Mouse (Mus musculus) small intestine, adult 2 months (tissue): ENCODE data around the gene Gfra1. TPM values are rescaled to one million over a fixed set of nuclear protein-coding genes. Genes with fewer than 3 reads are reported as not detected.

Source experiments
- H3K27ac ChIP-seq: fragments of 200-500 bp; 2 replicates; pipeline ENCODE4 v1.5.1; 2012; ENCODE audit warnings: low read depth, low read length, control low read depth, inconsistent platforms; ENCODE audit not compliant: insufficient read depth
- H3K27me3 ChIP-seq: fragments of 200-500 bp; 2 replicates; pipeline ENCODE4 v1.6.1; 2012; ENCODE audit warnings: mild to moderate bottlenecking, moderate library complexity, low read length, inconsistent platforms; ENCODE audit not compliant: control insufficient read depth, insufficient read depth
- H3K36me3 ChIP-seq: fragments of 200-500 bp; 2 replicates; pipeline ENCODE4 v1.6.1; 2012; ENCODE audit warnings: mild to moderate bottlenecking, low read length, control low read depth, inconsistent platforms; ENCODE audit not compliant: control insufficient read depth, insufficient read depth
- H3K4me1 ChIP-seq: fragments of 200-500 bp; 2 replicates; pipeline ENCODE4 v1.6.1; 2012; ENCODE audit warnings: low read length, inconsistent platforms, mixed read lengths; ENCODE audit not compliant: control insufficient read depth, insufficient read depth, insufficient read length
- H3K4me3 ChIP-seq: fragments of 200-500 bp; 2 replicates; pipeline ENCODE4 v1.5.1; 2012; ENCODE audit warnings: low read depth, mild to moderate bottlenecking, control low read depth, inconsistent platforms, low read length, moderate library complexity
- CTCF ChIP-seq: fragments of 200-500 bp; IDR thresholded peaks from 2 replicates; pipeline ENCODE4 v1.5.1; 2012; ENCODE audit warnings: low read depth, mild to moderate bottlenecking, control low read depth, inconsistent platforms, low read length, moderate library complexity, mixed read lengths; ENCODE audit not compliant: insufficient replicate concordance, insufficient read length; ENCODE audit errors: extremely low read depth
- POLR2A ChIP-seq: fragments of 200-500 bp; IDR thresholded peaks from 2 replicates; pipeline ENCODE4 v1.6.1; 2012; ENCODE audit warnings: low read depth, mild to moderate bottlenecking, control low read depth, inconsistent platforms, low read length, moderate library complexity
- WGBS: fragments of 180-500 bp; shearing (Covaris S2); methylation state at CpG from one replicate; pipeline ENCODE4 v1.1.7; 2018; 5-methylcytosine and 5-hydroxymethylcytosine counted together
- polyA plus RNA-seq: library from polyadenylated mRNA; depleted of rRNA; stranded (reverse); fragments of >200 nt; gene quantifications from 2 replicates; pipeline ENCODE4 v1.2.3, GENCODE M21; 2012

Gfra1 gene
- polyA plus RNA-seq, 1 experiment, result 0.58 TPM

- Histone ChIP-seq H3K4me1 (no peaks in the 10 kb centered on the region), H3K36me3 (no peaks in the 10 kb centered on the region), H3K27ac (no peak overlapping the region), H3K4me3 (no peak overlapping the region), H3K27me3 (no peaks in the 10 kb centered on the region)
- TF ChIP-seq CTCF (no peak), POLR2A (no peak)
- WGBS, result 39% methylated on average over 2 of the region's 2 CpGs
Measured at GRCm38 (mm10) chr19:58368513-58368912, 87.2 kb downstream of the Gfra1 start.

DNA sequence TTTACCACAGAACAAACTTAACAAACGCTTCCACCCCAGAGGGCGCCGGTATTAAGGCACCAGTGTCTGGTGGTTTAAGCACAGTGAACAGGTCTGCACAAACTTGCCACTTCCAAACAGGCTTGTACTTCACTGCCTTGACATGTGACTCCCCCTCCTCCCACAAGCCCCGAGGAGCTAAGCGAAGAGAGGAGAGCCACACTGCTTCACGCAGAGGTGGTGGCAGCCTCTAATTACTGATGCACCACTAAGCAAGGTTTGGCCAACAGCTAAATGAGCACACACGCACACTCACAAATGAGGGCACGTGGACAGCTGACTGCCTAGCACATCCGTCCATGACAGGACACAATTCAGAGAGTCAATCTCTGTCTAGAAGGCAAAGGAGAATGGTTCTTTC lies 91.0 kb downstream of the Gfra1 start:
- Histone ChIP-seq H3K27me3 (no peaks in the 10 kb centered on the region), H3K4me1 (no peaks in the 10 kb centered on the region), H3K36me3 (no peaks in the 10 kb centered on the region), H3K4me3 (no peak overlapping the region), H3K27ac (no peak overlapping the region)
- 72% methylated on average over 9 of the region's 9 CpGs for WGBS
- TF ChIP-seq CTCF, result no peak
- TF ChIP-seq POLR2A, result no peak

DNA sequence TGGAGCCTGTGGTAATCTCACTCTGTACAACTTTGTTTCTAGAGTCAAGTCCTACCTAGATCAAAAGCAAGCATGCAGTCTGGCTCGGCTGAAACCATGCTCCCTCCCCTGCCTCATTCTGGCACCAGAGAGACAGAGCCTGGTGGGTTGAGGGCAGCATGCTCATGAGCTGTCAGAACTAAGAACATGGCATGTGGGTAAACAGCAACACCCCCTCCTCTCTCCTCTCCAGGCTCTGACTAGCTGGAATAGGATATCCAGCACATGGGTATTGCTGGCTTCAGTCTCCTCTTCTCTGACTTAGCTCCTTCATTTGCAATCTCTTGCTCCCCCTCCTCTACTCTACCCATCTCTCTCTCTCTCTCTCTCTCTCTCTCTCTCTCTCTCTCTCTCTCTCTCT lies 94.7 kb downstream of the Gfra1 start:
- no peaks in the 10 kb centered on the region for H3K36me3 ChIP-seq
- 73% methylated on average over 1 of the region's 1 CpGs for WGBS
- TF ChIP-seq CTCF (no peak), POLR2A (no peak)
- no peaks in the 10 kb centered on the region for H3K4me1 ChIP-seq
- no peak overlapping the region for H3K27ac ChIP-seq
- H3K27me3 ChIP-seq, result no peaks in the 10 kb centered on the region
- H3K4me3 ChIP-seq, result no peak overlapping the region

- no peak overlapping the region for H3K27ac ChIP-seq
- no peak for TF ChIP-seq POLR2A
- TF ChIP-seq CTCF, result no peak
- no peaks in the 10 kb centered on the region for H3K36me3 ChIP-seq
- 78% methylated on average over 13 of the region's 13 CpGs for WGBS
- H3K27me3 ChIP-seq, result no peaks in the 10 kb centered on the region
- no peaks in the 10 kb centered on the region for H3K4me1 ChIP-seq
- H3K4me3 ChIP-seq, result no peak overlapping the region
Measured at GRCm38 (mm10) chr19:58358063-58358462, 97.6 kb downstream of the Gfra1 start.

GRCm38 (mm10) chr19:58353953-58354352 lies 101.8 kb downstream of the Gfra1 start:
- H3K4me1 ChIP-seq, result no peaks in the 10 kb centered on the region
- no peaks in the 10 kb centered on the region for H3K27me3 ChIP-seq
- TF ChIP-seq CTCF, result no peak
- TF ChIP-seq POLR2A, result no peak
- no peaks in the 10 kb centered on the region for H3K36me3 ChIP-seq
- H3K4me3 ChIP-seq, result no peak overlapping the region
- WGBS, result 35% methylated on average over 2 of the region's 2 CpGs
- H3K27ac ChIP-seq, result no peak overlapping the region

DNA sequence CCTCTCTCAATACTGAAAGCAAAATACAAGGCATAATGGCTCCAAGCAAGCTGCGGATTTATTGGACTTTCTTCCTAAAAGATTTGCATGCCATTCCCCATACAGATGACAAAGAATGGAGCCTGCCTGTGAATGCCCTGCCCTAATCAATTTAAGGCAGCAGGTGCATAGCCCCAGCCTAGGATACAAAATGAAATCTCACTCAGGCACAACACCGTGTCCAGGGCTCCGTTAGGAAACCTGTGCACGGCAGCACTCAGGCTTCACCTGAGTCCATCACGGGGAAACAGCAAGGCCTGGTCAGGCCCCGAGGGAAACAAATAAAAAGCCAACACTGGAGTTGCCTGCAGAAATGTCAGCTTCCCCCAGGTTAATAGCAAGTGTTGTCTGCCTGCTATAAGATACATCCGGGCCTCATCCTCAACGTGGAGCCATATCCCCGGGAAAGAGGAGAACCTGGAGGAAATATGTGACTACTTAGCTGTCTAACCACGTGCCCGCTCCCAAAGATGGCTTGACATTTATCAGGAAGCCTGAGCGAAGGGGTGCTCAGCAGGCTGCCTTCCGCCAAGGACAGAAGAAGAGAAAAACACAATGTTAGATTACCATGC lies 102.3 kb downstream of the Gfra1 start:
- no peak for TF ChIP-seq POLR2A
- no peak for TF ChIP-seq CTCF
- 63% methylated on average over 13 of the region's 13 CpGs for WGBS
- Histone ChIP-seq H3K27me3 (no peaks in the 10 kb centered on the region), H3K36me3 (no peaks in the 10 kb centered on the region), H3K27ac (no peak overlapping the region), H3K4me3 (no peak overlapping the region), H3K4me1 (no peaks in the 10 kb centered on the region)

DNA sequence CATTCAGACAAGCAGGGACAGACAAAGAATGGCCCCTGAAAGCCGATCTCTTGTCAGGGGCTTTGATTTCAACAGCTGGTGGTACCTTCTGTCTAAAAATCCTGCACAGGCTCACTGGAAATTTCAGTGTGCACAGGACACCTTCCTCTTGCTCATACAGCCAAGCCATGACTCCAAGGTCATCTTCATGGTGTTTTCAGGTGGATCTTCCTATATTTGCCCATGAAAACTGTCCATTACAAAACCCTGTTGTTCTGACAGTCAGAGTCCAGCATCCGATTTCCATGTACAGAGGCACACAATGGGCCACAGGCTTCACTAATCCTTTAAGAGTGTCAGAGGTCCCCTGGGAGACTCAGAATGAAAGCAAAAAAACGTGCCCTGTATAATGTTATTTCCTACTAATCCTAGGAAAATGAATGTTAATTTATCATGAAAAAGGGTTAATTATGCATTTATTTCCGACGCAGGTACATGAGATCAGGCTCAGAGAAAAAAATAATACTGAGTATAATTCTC lies 105.8 kb downstream of the Gfra1 start:
- no peaks in the 10 kb centered on the region for H3K36me3 ChIP-seq
- no peaks in the 10 kb centered on the region for H3K27me3 ChIP-seq
- no peaks in the 10 kb centered on the region for H3K4me1 ChIP-seq
- 80% methylated on average over 5 of the region's 5 CpGs for WGBS
- no peak overlapping the region for H3K4me3 ChIP-seq
- no peak overlapping the region for H3K27ac ChIP-seq
- no peak for TF ChIP-seq CTCF
- no peak for TF ChIP-seq POLR2A
